Mouse (Mus musculus): ENCODE results near the gene Hmgn3. TPM values are rescaled to one million over a fixed set of nuclear protein-coding genes. Genes with fewer than 3 reads are reported as not detected.
A peak's percentile ranks its signal among the peaks of the same experiment; 100 is the strongest.
"Not testable (repeated sequence)": the region's sequence is repeated elsewhere in the genome, so short reads cannot be mapped to it uniquely, and the experiment has no call there.

The Hmgn3 gene
- total and polyA plus RNA-seq, 2 experiments from 2014 or later = 74.6 to 213 TPM

- DNase-seq (no peak), ATAC-seq (no peak)
- H3K36me3 ChIP-seq (ENCODE audit: insufficient read depth) = peaks cover 4% of the 10 kb centered on the region; the same call in 1 of the 2 replicates
- no peak overlapping the region for H3K27ac ChIP-seq (ENCODE audit: low read depth, low read length)
- no peak overlapping the region for H3K4me2 ChIP-seq (ENCODE audit: low read depth)
- no peaks in the 10 kb centered on the region for H3K27me3 ChIP-seq (ENCODE audit: insufficient read depth, low read length)
- no peak for TF ChIP-seq CTCF (IDR thresholded peaks at IDR 0.05; ENCODE audit: low read depth)
- H3K9me3 ChIP-seq (ENCODE audit: low read length) = no peaks in the 10 kb centered on the region
- 43% methylated on average over 7 of the region's 7 CpGs for WGBS
- no peak overlapping the region for H3K9ac ChIP-seq
- no peak overlapping the region for H3K4me3 ChIP-seq (ENCODE audit: low read depth, low read length)
- no peaks in the 10 kb centered on the region for H3K4me1 ChIP-seq (ENCODE audit: insufficient read depth)
Observed at GRCm38 (mm10) chr9:83127840-83128239, 18.6 kb downstream of the Hmgn3 start.

GRCm38 (mm10) chr9:83126482-83126881 is 20.0 kb downstream of the Hmgn3 start:
- not testable (repeated sequence) for H3K27me3 ChIP-seq (ENCODE audit: insufficient read depth, low read length)

DNA sequence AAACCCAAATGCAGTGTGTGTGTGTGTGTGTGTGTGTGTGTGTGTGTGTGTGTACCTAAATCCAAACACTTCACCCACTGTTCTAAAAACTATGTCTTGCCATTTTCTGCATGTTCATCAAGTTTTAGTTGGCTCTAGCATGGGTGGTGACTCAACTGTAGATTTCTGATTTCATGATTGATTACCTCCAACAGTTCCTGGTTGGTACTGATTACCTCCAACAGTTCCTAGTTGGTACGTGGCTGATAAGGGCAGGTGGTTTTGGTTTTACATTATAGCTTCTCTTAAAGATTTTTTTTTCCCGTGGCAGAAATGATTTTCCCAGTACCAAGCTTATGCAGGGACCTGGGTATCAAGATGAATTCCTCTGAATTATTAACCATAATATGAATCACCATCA is 27.3 kb downstream of the Hmgn3 start:
- no peak for ATAC-seq
- Histone ChIP-seq H3K9me3 (ENCODE audit: low read length) (no peaks in the 10 kb centered on the region), H3K27ac (ENCODE audit: low read depth, low read length) (no peak overlapping the region), H3K4me2 (ENCODE audit: low read depth) (no peak overlapping the region), H3K36me3 (ENCODE audit: insufficient read depth) (peaks cover 4% of the 10 kb centered on the region; the same call in 1 of the 2 replicates), H3K27me3 (ENCODE audit: insufficient read depth, low read length) (no peaks in the 10 kb centered on the region), H3K4me1 (ENCODE audit: insufficient read depth) (no peaks in the 10 kb centered on the region), H3K4me3 (ENCODE audit: low read depth, low read length) (no peak overlapping the region), H3K9ac (no peak overlapping the region)
- WGBS = 94% methylated on average over 2 of the region's 2 CpGs
- DNase-seq = no peak
- no peak for TF ChIP-seq CTCF (IDR thresholded peaks at IDR 0.05; ENCODE audit: low read depth)

More at GRCm38 (mm10) chr9:83126482-83126881, 20.0 kb downstream of the Hmgn3 start:
- not testable (repeated sequence) for H3K4me3 ChIP-seq (ENCODE audit: low read depth, low read length); H3K9me3 ChIP-seq (ENCODE audit: low read length); H3K27ac ChIP-seq (ENCODE audit: low read depth, low read length); H3K4me2 ChIP-seq (ENCODE audit: low read depth); DNase-seq; H3K4me1 ChIP-seq (ENCODE audit: insufficient read depth); H3K36me3 ChIP-seq (ENCODE audit: insufficient read depth); H3K9ac ChIP-seq; ATAC-seq
- 90% methylated on average over 6 of the region's 6 CpGs for WGBS

DNA sequence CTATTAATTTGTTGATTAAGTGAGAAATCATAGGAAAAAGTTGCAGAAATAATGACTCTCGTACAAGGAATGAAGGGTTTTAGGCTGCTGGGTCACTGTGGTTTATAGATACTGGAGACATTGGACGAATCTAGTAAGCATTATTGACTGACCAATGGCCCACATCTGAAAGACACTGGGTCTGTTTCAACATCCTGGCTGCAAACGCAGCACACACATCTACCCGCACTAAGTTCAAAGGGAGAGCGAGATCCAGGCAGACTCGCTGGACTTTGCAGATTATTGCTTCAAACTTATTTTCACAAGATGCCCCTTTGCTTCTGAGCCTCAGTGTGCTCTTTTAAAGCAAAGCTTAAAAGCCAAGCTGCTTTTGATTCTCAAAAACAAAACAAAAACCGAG is 29.0 kb downstream of the Hmgn3 start:
- Histone ChIP-seq H3K36me3 (ENCODE audit: insufficient read depth) (no peaks in the 10 kb centered on the region; the same call in 1 of the 2 replicates), H3K9me3 (ENCODE audit: low read length) (no peaks in the 10 kb centered on the region), H3K4me3 (ENCODE audit: low read depth, low read length) (no peak overlapping the region), H3K4me1 (ENCODE audit: insufficient read depth) (no peaks in the 10 kb centered on the region), H3K27ac (ENCODE audit: low read depth, low read length) (no peak overlapping the region), H3K9ac (no peak overlapping the region), H3K27me3 (ENCODE audit: insufficient read depth, low read length) (no peaks in the 10 kb centered on the region), H3K4me2 (ENCODE audit: low read depth) (no peak overlapping the region)
- no peak for DNase-seq
- 85% methylated on average over 7 of the region's 7 CpGs for WGBS
- ATAC-seq = no peak
- no peak for TF ChIP-seq CTCF (IDR thresholded peaks at IDR 0.05; ENCODE audit: low read depth)

DNA sequence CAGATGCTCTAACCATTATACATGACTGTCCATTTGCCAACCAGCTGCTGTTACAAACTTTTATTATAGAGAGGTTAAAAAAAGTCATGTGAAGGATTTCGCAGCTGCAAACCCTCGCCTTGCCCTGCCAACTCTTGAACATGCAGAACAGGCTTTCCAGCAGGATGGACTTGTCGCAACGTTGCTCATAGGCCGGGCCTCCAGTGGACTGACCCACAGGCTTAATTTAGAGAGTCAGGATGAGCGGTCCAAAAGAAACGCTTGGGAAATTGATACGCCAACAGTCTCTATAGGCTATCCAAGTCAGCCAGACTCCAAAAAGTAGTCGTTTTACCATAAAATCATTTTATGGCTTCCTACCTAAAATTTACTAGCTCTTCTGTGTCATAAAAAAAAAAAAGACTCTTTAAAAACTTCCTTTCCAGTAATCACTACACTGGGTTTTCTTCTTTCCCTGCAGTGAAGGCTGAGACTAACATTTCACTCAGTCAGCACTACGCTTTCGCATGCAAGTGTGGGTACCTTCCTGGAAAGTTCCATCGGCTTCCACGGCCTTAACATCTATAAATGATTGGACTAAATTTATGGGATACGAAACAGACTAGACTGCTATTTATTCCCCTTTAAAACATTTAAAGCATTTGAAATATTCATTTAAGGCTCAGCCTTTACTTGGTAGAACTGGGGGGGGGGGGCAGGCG is 29.6 kb downstream of the Hmgn3 start:
- no peak overlapping the region for H3K27ac ChIP-seq (ENCODE audit: low read depth, low read length)
- no peak overlapping the region for H3K4me3 ChIP-seq (ENCODE audit: low read depth, low read length)
- 97% methylated on average over 15 of the region's 15 CpGs for WGBS
- no peaks in the 10 kb centered on the region for H3K4me1 ChIP-seq (ENCODE audit: insufficient read depth)
- no peak overlapping the region for H3K4me2 ChIP-seq (ENCODE audit: low read depth)
- no peak overlapping the region for H3K9ac ChIP-seq
- H3K27me3 ChIP-seq (ENCODE audit: insufficient read depth, low read length) = no peaks in the 10 kb centered on the region
- no peak for TF ChIP-seq CTCF (IDR thresholded peaks at IDR 0.05; ENCODE audit: low read depth)
- no peak for ATAC-seq
- H3K9me3 ChIP-seq (ENCODE audit: low read length) = no peaks in the 10 kb centered on the region
- no peak for DNase-seq
- no peaks in the 10 kb centered on the region; the same call in 1 of the 2 replicates for H3K36me3 ChIP-seq (ENCODE audit: insufficient read depth)

DNA sequence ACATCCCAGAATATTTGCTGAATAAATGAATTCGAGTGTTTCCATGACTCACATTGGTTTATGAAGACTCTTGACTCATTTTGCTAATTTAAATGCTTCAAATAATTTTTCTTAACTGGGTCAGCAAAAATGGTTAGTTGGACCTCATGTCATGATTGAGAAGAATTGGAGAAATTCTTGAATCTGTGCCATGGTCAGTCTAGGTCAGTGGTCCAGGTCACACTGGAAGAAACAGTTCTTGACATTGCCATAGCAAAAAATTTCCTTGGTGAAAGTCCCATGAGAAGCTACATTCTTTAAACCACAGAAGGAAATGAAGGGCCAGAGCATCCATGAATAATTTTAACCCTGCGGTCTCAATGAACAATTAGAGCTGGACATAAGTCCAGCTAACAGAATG is 30.8 kb downstream of the Hmgn3 start:
- Histone ChIP-seq H3K9me3 (ENCODE audit: low read length) (no peaks in the 10 kb centered on the region), H3K27me3 (ENCODE audit: insufficient read depth, low read length) (no peaks in the 10 kb centered on the region), H3K4me1 (ENCODE audit: insufficient read depth) (no peaks in the 10 kb centered on the region), H3K27ac (ENCODE audit: low read depth, low read length) (no peak overlapping the region), H3K4me3 (ENCODE audit: low read depth, low read length) (no peak overlapping the region), H3K36me3 (ENCODE audit: insufficient read depth) (no peaks in the 10 kb centered on the region; the same call in 1 of the 2 replicates), H3K9ac (no peak overlapping the region), H3K4me2 (ENCODE audit: low read depth) (no peak overlapping the region)
- ATAC-seq (no peak), DNase-seq (no peak)
- no peak for TF ChIP-seq CTCF (IDR thresholded peaks at IDR 0.05; ENCODE audit: low read depth)
- WGBS = 98% methylated on average over 2 of the region's 2 CpGs

DNA sequence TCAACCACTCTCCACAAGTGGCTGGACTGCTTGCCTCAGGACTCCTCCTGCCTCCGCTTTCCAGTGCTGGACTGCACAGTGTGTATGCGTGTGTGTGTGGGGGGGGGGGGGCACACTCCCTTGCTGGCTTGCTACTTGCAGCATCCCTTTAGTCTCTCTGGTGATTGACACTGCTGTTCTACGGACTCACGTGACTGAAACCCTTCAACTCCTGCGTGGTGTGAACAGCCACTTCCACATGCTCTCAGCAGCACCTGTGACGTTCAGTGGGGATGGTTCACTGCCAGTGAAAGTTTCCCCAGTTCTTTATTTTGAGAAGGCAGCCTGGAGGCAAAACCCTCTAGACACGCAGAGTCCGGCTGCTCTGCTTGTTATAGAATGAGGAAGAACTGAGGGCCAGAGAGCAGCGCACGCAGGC is 32.7 kb downstream of the Hmgn3 start:
- DNase-seq = no peak
- no peaks in the 10 kb centered on the region for H3K9me3 ChIP-seq (ENCODE audit: low read length)
- WGBS = 76% methylated on average over 10 of the region's 10 CpGs
- H3K4me1 ChIP-seq (ENCODE audit: insufficient read depth) = no peaks in the 10 kb centered on the region
- H3K27me3 ChIP-seq (ENCODE audit: insufficient read depth, low read length) = no peaks in the 10 kb centered on the region
- TF ChIP-seq CTCF (IDR thresholded peaks at IDR 0.05; ENCODE audit: low read depth) = no peak
- no peaks in the 10 kb centered on the region for H3K36me3 ChIP-seq (ENCODE audit: insufficient read depth)
- H3K4me3 ChIP-seq (ENCODE audit: low read depth, low read length) = no peak overlapping the region
- no peak overlapping the region for H3K27ac ChIP-seq (ENCODE audit: low read depth, low read length)
- no peak overlapping the region for H3K4me2 ChIP-seq (ENCODE audit: low read depth)
- no peak overlapping the region for H3K9ac ChIP-seq
- ATAC-seq = 0 out of 2 replicates have a peak, but pooled peaks have one; percentile 12

Data from forebrain, postnatal 0 days (tissue).